Mouse (Mus musculus) E14TG2a.4 (cell line): ENCODE results near the gene Hps4.

Source experiments
- CTCF ChIP-seq: conservative IDR thresholded peaks from 2 replicates; pipeline ENCODE4 v1.5.1; 2014; ENCODE audit warnings: low read length
- NANOG ChIP-seq: IDR thresholded peaks from 2 replicates; pipeline ENCODE4 v1.6.1; 2014; ENCODE audit warnings: borderline replicate concordance, low read length, mixed read lengths
- POU5F1 ChIP-seq: IDR thresholded peaks from 2 replicates; pipeline ENCODE4 v1.6.1; 2014; ENCODE audit warnings: low read length, borderline replicate concordance

GRCm38 (mm10) chr5:112302310-112302709 lies 40.6 kb upstream of the Hps4 start:
- TF ChIP-seq CTCF (no peak), NANOG (no peak), POU5F1 (no peak)
